Mouse (Mus musculus) T-helper 2 cell (primary cell): Measurements from ENCODE around the gene Scyl2.

Experiments used
- in situ Hi-C: fragments of 300-600 bp; cut with MboI, MseI; formaldehyde crosslinking; loops from one replicate; pipeline ENCODE4 v1.15.1; 2025; ENCODE audit warnings: high pct_unique_total_duplicates

The Scyl2 gene

GRCm38 (mm10) chr10:89597275-89597674, 88.8 kb downstream of the Scyl2 start:
- in situ Hi-C loops: no loop called here

- in situ Hi-C loops: no loop called here
Observed at GRCm38 (mm10) chr10:89595935-89596334, 90.2 kb downstream of the Scyl2 start.

DNA sequence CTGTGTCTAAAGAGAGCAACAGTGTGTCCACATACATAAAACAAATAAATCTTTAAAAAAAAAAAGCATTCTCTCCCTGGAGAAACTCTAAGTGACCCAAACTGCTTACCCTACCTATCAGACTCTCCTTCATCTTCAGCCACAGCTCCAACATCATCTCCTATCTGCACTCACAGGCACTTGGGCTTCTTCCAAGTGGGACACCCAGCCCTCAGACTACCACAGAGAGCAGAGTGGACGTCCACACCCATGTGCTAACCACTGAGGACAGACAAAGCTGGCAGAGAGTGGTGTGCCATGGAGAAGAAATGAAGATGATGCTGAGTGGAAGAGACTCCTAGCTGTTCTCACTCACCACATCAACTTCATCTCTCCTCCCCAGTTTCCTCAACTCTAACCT, 90.6 kb downstream of the Scyl2 start:
- in situ Hi-C loops: no loop called here

- in situ Hi-C loops: no loop called here
Observed at GRCm38 (mm10) chr10:89594309-89594708, 91.8 kb downstream of the Scyl2 start.

- in situ Hi-C loops: no loop called here
Observed at GRCm38 (mm10) chr10:89592797-89593196, 93.3 kb downstream of the Scyl2 start.

GRCm38 (mm10) chr10:89589877-89590276, 96.2 kb downstream of the Scyl2 start:
- in situ Hi-C loops: no loop called here
